Mouse (Mus musculus) gastrocnemius, postnatal 10 days (tissue): Measurements from ENCODE around the gene Akr1c19. TPM values are rescaled to one million over a fixed set of nuclear protein-coding genes. Genes with fewer than 3 reads are reported as not detected.

Source experiments
- DNase-seq: peaks from one replicate; pipeline ENCODE4 v3.0.0; 2021; ENCODE audit warnings: mixed read lengths
- total RNA-seq, 2 experiments: library from RNA; stranded (reverse); gene quantifications; 2 replicates each; pipeline ENCODE4 v1.2.3; 2021

Akr1c19 gene
- total RNA-seq, 2 experiments from 2014 or later = 0.20 to 0.47 TPM

- DNase-seq = no peak
These were observed 42.4 kb downstream of the Akr1c19 start for GRCm38 (mm10) chr13:4270860-4271259.

GRCm38 (mm10) chr13:4277526-4277925, 49.0 kb downstream of the Akr1c19 start:
- no peak for DNase-seq

GRCm38 (mm10) chr13:4279284-4279683, 50.8 kb downstream of the Akr1c19 start, which contains the start of gene Akr1c12:
Akr1c12 (minus strand) TSS chr13:4279433.
- no peak for DNase-seq

- DNase-seq = no peak
These were observed 53.2 kb downstream of the Akr1c19 start for GRCm38 (mm10) chr13:4281471-4282412.

GRCm38 (mm10) chr13:4296991-4297390, 68.5 kb downstream of the Akr1c19 start:
- no peak for DNase-seq

Other genes with a start within 250 kb of the Akr1c19 start
- 1 to 10 TPM; 3.0 to 3.5 TPM for gene Akr1c14, start 179.7 kb upstream of the Akr1c19 start, total RNA-seq
- gene Akr1c18, start 78.0 kb upstream of the Akr1c19 start, total RNA-seq = under 1 TPM; 0.66 to 0.79 TPM
- gene Akr1c13, start 37.5 kb upstream of the Akr1c19 start, total RNA-seq = under 1 TPM; 0.47 to 0.70 TPM
- gene Akr1c12, start 50.7 kb downstream of the Akr1c19 start, total RNA-seq = not detected
- not detected for gene Akr1c6, start 205.6 kb downstream of the Akr1c19 start, total RNA-seq